Mouse (Mus musculus): ENCODE data around the gene Ndufs7.

DNA sequence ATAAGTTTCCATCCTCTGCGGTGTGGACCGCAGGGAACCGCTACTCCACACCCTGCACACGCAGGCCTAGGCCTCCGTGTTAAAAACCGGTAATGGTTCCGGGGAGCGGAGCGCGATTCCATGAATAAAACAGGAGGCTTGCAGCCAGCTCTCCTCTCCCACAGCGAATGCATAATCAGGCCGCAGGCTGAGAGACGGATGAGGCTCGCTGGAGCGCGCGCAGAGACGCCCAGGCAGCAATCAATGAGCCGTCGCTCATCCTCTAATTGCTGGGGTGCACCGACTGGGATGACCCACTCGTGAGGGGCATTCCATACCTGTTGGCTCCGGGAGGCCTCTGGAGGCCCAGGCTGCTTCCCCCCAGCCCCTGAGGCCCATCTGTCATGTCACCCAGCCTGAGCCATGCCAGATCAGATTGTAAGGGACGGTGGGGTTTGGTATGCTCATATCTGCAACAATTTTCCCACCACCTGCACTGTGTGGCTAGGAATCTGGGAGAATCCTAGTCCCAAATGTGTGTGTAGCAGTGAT, 40.0 kb upstream of the Ndufs7 start:
- TF ChIP-seq CTCF (IDR thresholded peaks at IDR 0.05; ENCODE audit: low read depth) (no peak), EP300 (IDR thresholded peaks at IDR 0.05; ENCODE audit: low read depth) (no peak)

Data from heart, postnatal 0 days (tissue).